Mouse (Mus musculus) midbrain, embryonic 10.5 days (tissue): ENCODE results near the gene Adamts7. TPM values are rescaled to one million over a fixed set of nuclear protein-coding genes. Genes with fewer than 3 reads are reported as not detected.

Source experiments
- DNase-seq: peaks from one replicate; pipeline ENCODE4 v3.0.0-alpha.2; 2017; ENCODE audit warnings: low spot score
- H3K27ac ChIP-seq: fragments of 300-500 bp; sonication (generic); replicated peaks from 2 replicates; pipeline ENCODE4 v1.5.1; 2016; ENCODE audit warnings: mild to moderate bottlenecking
- H3K27me3 ChIP-seq: fragments of 300-500 bp; sonication (generic); 2 replicates; pipeline ENCODE4 v1.6.1; 2016; ENCODE audit warnings: low read depth, mild to moderate bottlenecking; ENCODE audit not compliant: poor library complexity, severe bottlenecking
- H3K36me3 ChIP-seq: fragments of 300-500 bp; sonication (generic); 2 replicates; pipeline ENCODE4 v1.6.1; 2016; ENCODE audit warnings: mild to moderate bottlenecking, moderate library complexity
- H3K4me1 ChIP-seq: fragments of 300-500 bp; sonication (generic); 2 replicates; pipeline ENCODE4 v1.6.1; 2016
- H3K4me3 ChIP-seq: fragments of 300-500 bp; sonication (generic); 2 replicates; pipeline ENCODE4 v1.5.1; 2016; ENCODE audit warnings: mild to moderate bottlenecking, moderate library complexity
- H3K9me3 ChIP-seq: fragments of 300-500 bp; sonication (generic); replicated peaks from 2 replicates; pipeline ENCODE4 v1.6.1; 2016; ENCODE audit warnings: mild to moderate bottlenecking
- WGBS: fragments of 180-500 bp; shearing (Covaris S2); methylation state at CpG from one replicate; pipeline ENCODE4 v1.1.7; 2016; 5-methylcytosine and 5-hydroxymethylcytosine counted together
- polyA plus RNA-seq: library from polyadenylated mRNA; unstranded; fragments of >200 nt; fragmentation: Nextera tagmentation; extraction: Ambion mirVana; gene quantifications from 2 replicates; pipeline ENCODE4 v1.2.1, GENCODE M21; 2016

The Adamts7 gene
- polyA plus RNA-seq, 1 experiment from 2014 or later, result 16.7 TPM

- Histone ChIP-seq H3K27ac (no peak overlapping the region), H3K4me1 (peaks cover 12% of the 10 kb centered on the region), H3K9me3 (no peaks in the 10 kb centered on the region), H3K4me3 (no peak overlapping the region), H3K27me3 (no peaks in the 10 kb centered on the region), H3K36me3 (peaks cover 35% of the 10 kb centered on the region)
- DNase-seq, result no peak
- WGBS, result 90% methylated on average over 8 of the region's 8 CpGs
These were observed 44.9 kb downstream of the Adamts7 start for GRCm38 (mm10) chr9:90207808-90208207.

GRCm38 (mm10) chr9:90208655-90209054, 45.8 kb downstream of the Adamts7 start:
- 90% methylated on average over 6 of the region's 6 CpGs for WGBS

GRCm38 (mm10) chr9:90213127-90213526, 50.3 kb downstream of the Adamts7 start:
- Histone ChIP-seq H3K4me3 (no peak overlapping the region), H3K9me3 (no peaks in the 10 kb centered on the region), H3K36me3 (peaks cover 44% of the 10 kb centered on the region), H3K27ac (no peak overlapping the region), H3K4me1 (peaks cover 12% of the 10 kb centered on the region), H3K27me3 (no peaks in the 10 kb centered on the region)
- DNase-seq, result no peak
- WGBS, result 90% methylated on average over 3 of the region's 3 CpGs

More at GRCm38 (mm10) chr9:90208655-90209054, 45.8 kb downstream of the Adamts7 start:
- Histone ChIP-seq H3K27me3 (no peaks in the 10 kb centered on the region), H3K4me1 (peaks cover 12% of the 10 kb centered on the region), H3K27ac (no peak overlapping the region), H3K36me3 (peaks cover 41% of the 10 kb centered on the region), H3K4me3 (no peak overlapping the region), H3K9me3 (no peaks in the 10 kb centered on the region)
- no peak for DNase-seq

GRCm38 (mm10) chr9:90216259-90217001, 53.6 kb downstream of the Adamts7 start:
- Histone ChIP-seq H3K27ac (no peak overlapping the region), H3K27me3 (no peaks in the 10 kb centered on the region), H3K36me3 (peaks cover 50% of the 10 kb centered on the region), H3K4me3 (no peak overlapping the region), H3K4me1 (no peaks in the 10 kb centered on the region), H3K9me3 (no peaks in the 10 kb centered on the region)
- WGBS, result 87% methylated on average over 11 of the region's 11 CpGs
- DNase-seq, result no peak

GRCm38 (mm10) chr9:90217501-90217900, 54.6 kb downstream of the Adamts7 start:
- Histone ChIP-seq H3K27me3 (no peaks in the 10 kb centered on the region), H3K27ac (no peak overlapping the region), H3K36me3 (peaks cover 51% of the 10 kb centered on the region), H3K9me3 (no peaks in the 10 kb centered on the region), H3K4me3 (no peak overlapping the region), H3K4me1 (no peaks in the 10 kb centered on the region)
- 43% methylated on average over 4 of the region's 4 CpGs for WGBS
- DNase-seq, result no peak

GRCm38 (mm10) chr9:90222275-90222674, 59.4 kb downstream of the Adamts7 start:
- no peaks in the 10 kb centered on the region for H3K27me3 ChIP-seq
- no peak overlapping the region for H3K4me3 ChIP-seq
- H3K36me3 ChIP-seq, result peaks cover 48% of the 10 kb centered on the region
- WGBS, result 91% methylated on average over 3 of the region's 3 CpGs
- DNase-seq, result no peak
- no peaks in the 10 kb centered on the region for H3K9me3 ChIP-seq
- no peak overlapping the region for H3K27ac ChIP-seq
- no peaks in the 10 kb centered on the region for H3K4me1 ChIP-seq

- no peak overlapping the region for H3K4me3 ChIP-seq
- WGBS, result 95% methylated on average over 21 of the region's 21 CpGs
- no peak for DNase-seq
These were observed 63.3 kb downstream of the Adamts7 start for GRCm38 (mm10) chr9:90226081-90226741.

GRCm38 (mm10) chr9:90226742-90227096, 63.9 kb downstream of the Adamts7 start:
- Histone ChIP-seq H3K27me3 (no peaks in the 10 kb centered on the region), H3K36me3 (peaks cover 30% of the 10 kb centered on the region), H3K9me3 (no peaks in the 10 kb centered on the region), H3K4me3 (no peak overlapping the region), H3K4me1 (no peaks in the 10 kb centered on the region), H3K27ac (no peak overlapping the region)
- WGBS, result 95% methylated on average over 2 of the region's 2 CpGs
- DNase-seq, result no peak

More at GRCm38 (mm10) chr9:90226081-90226741, 63.3 kb downstream of the Adamts7 start:
- Histone ChIP-seq H3K4me1 (no peaks in the 10 kb centered on the region), H3K36me3 (peaks cover 31% of the 10 kb centered on the region), H3K27ac (no peak overlapping the region), H3K9me3 (no peaks in the 10 kb centered on the region), H3K27me3 (no peaks in the 10 kb centered on the region)

- Histone ChIP-seq H3K36me3 (peaks cover 26% of the 10 kb centered on the region), H3K27me3 (no peaks in the 10 kb centered on the region)
- 82% methylated on average over 12 of the region's 12 CpGs for WGBS
These were observed 64.3 kb downstream of the Adamts7 start for GRCm38 (mm10) chr9:90227171-90227570.

GRCm38 (mm10) chr9:90232781-90233690, 70.2 kb downstream of the Adamts7 start:
- Histone ChIP-seq H3K4me1 (no peaks in the 10 kb centered on the region), H3K27ac (no peak overlapping the region), H3K27me3 (no peaks in the 10 kb centered on the region), H3K9me3 (no peaks in the 10 kb centered on the region), H3K36me3 (peaks cover 4% of the 10 kb centered on the region; the same call in 1 of the 2 replicates), H3K4me3 (no peak overlapping the region)
- 94% methylated on average over 8 of the region's 8 CpGs for WGBS
- DNase-seq, result no peak

More at GRCm38 (mm10) chr9:90227171-90227570, 64.3 kb downstream of the Adamts7 start:
- no peaks in the 10 kb centered on the region for H3K4me1 ChIP-seq
- H3K27ac ChIP-seq, result no peak overlapping the region
- no peak overlapping the region for H3K4me3 ChIP-seq
- H3K9me3 ChIP-seq, result no peaks in the 10 kb centered on the region
- DNase-seq, result no peak

- 90% methylated on average over 5 of the region's 5 CpGs for whole genome bisulfite sequencing
- peaks cover 4% of the 10 kb centered on the region; the same call in 1 of the 2 replicates for H3K36me3 ChIP-seq
- no peaks in the 10 kb centered on the region for H3K27me3 ChIP-seq
- DNase-seq, result no peak
- no peaks in the 10 kb centered on the region for H3K9me3 ChIP-seq
- no peaks in the 10 kb centered on the region for H3K4me1 ChIP-seq
- no peak overlapping the region for H3K27ac ChIP-seq
- no peak overlapping the region for H3K4me3 ChIP-seq
These were observed 71.1 kb downstream of the Adamts7 start for GRCm38 (mm10) chr9:90233906-90234419.

- no peak for DNase-seq
- Histone ChIP-seq H3K4me3 (no peak overlapping the region), H3K36me3 (peaks cover 10% of the 10 kb centered on the region), H3K9me3 (no peaks in the 10 kb centered on the region), H3K27ac (no peak overlapping the region), H3K27me3 (no peaks in the 10 kb centered on the region), H3K4me1 (no peaks in the 10 kb centered on the region)
- 93% methylated on average over 5 of the region's 5 CpGs for WGBS
These were observed 71.9 kb downstream of the Adamts7 start for GRCm38 (mm10) chr9:90234786-90235185.
